Mouse (Mus musculus): Measurements from ENCODE around the gene Cacng4.

- TF ChIP-seq CTCF (IDR thresholded peaks at IDR 0.05; ENCODE audit: control insufficient read depth, insufficient read depth, low read length) (no peak), POLR2A (IDR thresholded peaks at IDR 0.05; ENCODE audit: borderline replicate concordance, control insufficient read depth, low read depth, low read length) (no peak)
Measured at GRCm38 (mm10) chr11:107734133-107734532, 60.2 kb downstream of the Cacng4 start.
